Mouse (Mus musculus): ENCODE results near the gene Art3. TPM values are rescaled to one million over a fixed set of nuclear protein-coding genes. Genes with fewer than 3 reads are reported as not detected.
"Not testable (repeated sequence)": the region's sequence is repeated elsewhere in the genome, so short reads cannot be mapped to it uniquely, and the experiment has no call there.

Gene Art3
- polyA plus RNA-seq, 1 experiment from 2014 or later: 2.0 TPM

- H3K4me3 ChIP-seq: not testable (repeated sequence)
- 74% methylated on average over 4 of the region's 4 CpGs for WGBS
Observed at GRCm38 (mm10) chr5:92352716-92353115, 21.1 kb downstream of the Art3 start.

DNA sequence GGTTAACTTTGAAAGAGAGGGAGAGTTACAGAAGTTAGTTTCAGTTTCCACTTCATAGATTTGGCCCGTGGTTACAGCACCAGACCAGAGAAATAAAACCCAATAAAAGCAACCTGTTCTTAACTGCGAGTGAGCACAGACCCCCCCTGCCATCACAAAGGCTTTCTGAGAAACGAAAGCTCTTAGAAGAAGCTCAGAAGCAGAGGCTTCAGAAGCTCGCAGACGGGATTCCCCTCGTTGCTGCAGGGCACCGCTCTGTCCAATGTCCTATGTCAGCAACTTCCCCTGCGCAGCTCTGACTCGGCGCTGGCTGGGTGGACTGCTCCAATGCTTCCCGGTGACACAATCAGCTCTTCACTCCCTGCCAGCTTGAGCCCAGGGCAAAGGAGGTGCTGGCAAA lies 21.9 kb downstream of the Art3 start:
- H3K36me3 ChIP-seq: no peaks in the 10 kb centered on the region
- 55% methylated on average over 11 of the region's 11 CpGs for WGBS
- no peak overlapping the region for H3K4me3 ChIP-seq
- H3K9me3 ChIP-seq (replicated peaks): no peaks in the 10 kb centered on the region
- H3K27ac ChIP-seq: no peak overlapping the region
- H3K4me1 ChIP-seq: peaks cover 4% of the 10 kb centered on the region
- DNase-seq (ENCODE audit: low spot score): no peak
- peaks cover 2% of the 10 kb centered on the region; the same call in 1 of the 2 replicates for H3K27me3 ChIP-seq (ENCODE audit: low read depth, poor library complexity, severe bottlenecking)

More at GRCm38 (mm10) chr5:92352716-92353115, 21.1 kb downstream of the Art3 start:
- not testable (repeated sequence) for H3K4me1 ChIP-seq; H3K36me3 ChIP-seq; DNase-seq (ENCODE audit: low spot score); H3K9me3 ChIP-seq (replicated peaks); H3K27ac ChIP-seq
- H3K27me3 ChIP-seq (ENCODE audit: low read depth, poor library complexity, severe bottlenecking): peaks cover 10% of the 10 kb centered on the region

GRCm38 (mm10) chr5:92358033-92358432 lies 26.4 kb downstream of the Art3 start:
- H3K4me3 ChIP-seq: no peak overlapping the region

DNA sequence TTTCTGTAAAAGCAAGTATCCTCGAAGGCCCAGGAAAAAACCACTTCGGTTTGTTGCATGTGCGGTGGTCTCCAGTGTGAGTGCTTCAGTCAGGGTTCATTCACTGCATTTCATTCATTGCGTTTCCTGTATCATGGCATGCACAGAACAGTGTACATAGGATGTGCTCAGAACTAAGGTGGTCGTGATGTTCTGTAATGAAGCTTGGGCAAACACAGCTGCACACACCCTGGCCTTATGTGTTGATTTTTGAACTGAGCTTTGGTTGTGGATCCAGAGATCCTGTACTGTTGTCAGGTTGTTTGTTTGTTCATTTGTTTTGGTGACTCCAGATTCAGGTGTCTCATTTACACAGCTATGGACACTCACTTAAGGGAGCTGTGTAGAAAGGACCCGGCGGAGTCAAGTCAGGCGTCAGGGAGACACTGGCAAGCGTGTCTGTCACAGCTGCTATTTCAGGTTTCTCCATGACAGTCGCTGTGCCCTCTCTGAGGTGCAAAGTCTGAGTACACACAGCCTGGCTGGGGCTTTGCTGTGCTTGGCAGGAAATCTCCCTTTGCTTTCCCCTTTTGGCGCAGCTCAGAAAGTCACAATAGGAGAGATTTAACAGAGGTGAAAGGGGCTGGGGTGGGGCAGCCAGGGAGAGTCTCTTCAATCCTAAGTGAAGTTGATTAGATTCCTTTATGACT lies 27.3 kb downstream of the Art3 start:
- Histone ChIP-seq H3K27ac (no peak overlapping the region), H3K4me3 (no peak overlapping the region), H3K27me3 (ENCODE audit: low read depth, poor library complexity, severe bottlenecking) (no peaks in the 10 kb centered on the region), H3K4me1 (peaks cover 3% of the 10 kb centered on the region; the same call in 1 of the 2 replicates), H3K9me3 (replicated peaks) (no peaks in the 10 kb centered on the region), H3K36me3 (no peaks in the 10 kb centered on the region)
- WGBS: 83% methylated on average over 11 of the region's 11 CpGs
- no peak for DNase-seq (ENCODE audit: low spot score)

More at GRCm38 (mm10) chr5:92358033-92358432, 26.4 kb downstream of the Art3 start:
- Histone ChIP-seq H3K4me1 (peaks cover under 1% of the 10 kb centered on the region; the same call in 1 of the 2 replicates), H3K36me3 (no peaks in the 10 kb centered on the region), H3K27me3 (ENCODE audit: low read depth, poor library complexity, severe bottlenecking) (no peaks in the 10 kb centered on the region), H3K27ac (no peak overlapping the region), H3K9me3 (replicated peaks) (no peaks in the 10 kb centered on the region)
- WGBS: 41% methylated on average over 12 of the region's 12 CpGs
- DNase-seq (ENCODE audit: low spot score): no peak

GRCm38 (mm10) chr5:92363179-92363578 lies 31.6 kb downstream of the Art3 start:
- H3K4me3 ChIP-seq: no peak overlapping the region
- DNase-seq (ENCODE audit: low spot score): no peak
- no peak overlapping the region for H3K27ac ChIP-seq
- peaks cover 3% of the 10 kb centered on the region; the same call in 1 of the 2 replicates for H3K4me1 ChIP-seq
- no peaks in the 10 kb centered on the region for H3K36me3 ChIP-seq
- WGBS: 10% methylated on average over 4 of the region's 4 CpGs
- H3K9me3 ChIP-seq (replicated peaks): no peaks in the 10 kb centered on the region
- H3K27me3 ChIP-seq (ENCODE audit: low read depth, poor library complexity, severe bottlenecking): no peaks in the 10 kb centered on the region

DNA sequence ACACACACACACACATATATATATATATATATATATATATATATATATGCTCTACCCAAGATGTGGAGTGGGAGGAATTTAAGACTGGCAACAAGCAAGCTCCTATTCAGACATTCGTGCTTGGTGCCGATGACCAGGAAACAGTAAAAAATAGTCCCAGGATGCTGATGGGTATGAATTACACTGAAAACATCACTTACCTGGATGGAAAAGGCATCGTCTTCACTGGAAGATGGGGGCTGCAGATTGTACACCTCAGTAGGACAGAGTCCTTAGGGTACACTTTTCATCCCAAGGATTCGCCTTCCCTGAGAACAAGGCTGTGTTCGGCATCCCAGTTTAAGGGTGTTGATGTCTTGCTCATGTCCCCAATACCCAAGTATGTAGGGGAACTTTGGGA lies 32.4 kb downstream of the Art3 start:
- DNase-seq (ENCODE audit: low spot score): no peak
- Histone ChIP-seq H3K4me1 (peaks cover 3% of the 10 kb centered on the region; the same call in 1 of the 2 replicates), H3K27ac (no peak overlapping the region), H3K27me3 (ENCODE audit: low read depth, poor library complexity, severe bottlenecking) (no peaks in the 10 kb centered on the region), H3K9me3 (replicated peaks) (no peaks in the 10 kb centered on the region), H3K4me3 (no peak overlapping the region), H3K36me3 (no peaks in the 10 kb centered on the region)
- 88% methylated on average over 5 of the region's 5 CpGs for WGBS

- no peak for DNase-seq (ENCODE audit: low spot score)
- WGBS: 79% methylated on average over 11 of the region's 11 CpGs
- no peaks in the 10 kb centered on the region for H3K27me3 ChIP-seq (ENCODE audit: low read depth, poor library complexity, severe bottlenecking)
- no peaks in the 10 kb centered on the region for H3K9me3 ChIP-seq (replicated peaks)
- H3K27ac ChIP-seq: no peak overlapping the region
- no peak overlapping the region for H3K4me3 ChIP-seq
- H3K36me3 ChIP-seq: no peaks in the 10 kb centered on the region
- H3K4me1 ChIP-seq: peaks cover 7% of the 10 kb centered on the region; the same call in 1 of the 2 replicates
Observed at GRCm38 (mm10) chr5:92365146-92365705, 33.6 kb downstream of the Art3 start.

- H3K4me1 ChIP-seq: peaks cover 14% of the 10 kb centered on the region; the same call in 1 of the 2 replicates
- DNase-seq (ENCODE audit: low spot score): no peak
- H3K4me3 ChIP-seq: no peak overlapping the region
- no peaks in the 10 kb centered on the region for H3K9me3 ChIP-seq (replicated peaks)
- H3K36me3 ChIP-seq: no peaks in the 10 kb centered on the region
- no peaks in the 10 kb centered on the region for H3K27me3 ChIP-seq (ENCODE audit: low read depth, poor library complexity, severe bottlenecking)
- H3K27ac ChIP-seq: no peak overlapping the region
- 74% methylated on average over 6 of the region's 6 CpGs for WGBS
Observed at GRCm38 (mm10) chr5:92366565-92366964, 34.9 kb downstream of the Art3 start.

DNA sequence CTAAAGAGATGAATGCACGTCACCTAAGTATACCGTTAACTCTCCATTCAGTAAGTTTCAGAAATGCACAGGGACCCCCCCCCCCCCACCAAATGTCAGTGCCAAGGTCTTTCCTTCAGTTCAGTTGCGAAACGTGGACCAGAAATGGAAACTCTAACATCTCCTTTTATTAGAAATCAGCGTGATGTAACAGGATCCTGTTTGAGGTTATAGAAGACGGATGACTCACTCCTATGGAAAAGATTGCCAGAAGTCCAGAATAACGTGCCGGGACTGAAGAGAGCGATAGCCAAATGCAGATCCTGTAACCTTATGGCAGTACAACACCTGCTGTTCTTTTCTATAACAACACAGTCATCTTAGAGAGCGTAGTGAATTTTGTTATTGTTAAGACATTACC lies 36.8 kb downstream of the Art3 start:
- no peak for DNase-seq (ENCODE audit: low spot score)

DNA sequence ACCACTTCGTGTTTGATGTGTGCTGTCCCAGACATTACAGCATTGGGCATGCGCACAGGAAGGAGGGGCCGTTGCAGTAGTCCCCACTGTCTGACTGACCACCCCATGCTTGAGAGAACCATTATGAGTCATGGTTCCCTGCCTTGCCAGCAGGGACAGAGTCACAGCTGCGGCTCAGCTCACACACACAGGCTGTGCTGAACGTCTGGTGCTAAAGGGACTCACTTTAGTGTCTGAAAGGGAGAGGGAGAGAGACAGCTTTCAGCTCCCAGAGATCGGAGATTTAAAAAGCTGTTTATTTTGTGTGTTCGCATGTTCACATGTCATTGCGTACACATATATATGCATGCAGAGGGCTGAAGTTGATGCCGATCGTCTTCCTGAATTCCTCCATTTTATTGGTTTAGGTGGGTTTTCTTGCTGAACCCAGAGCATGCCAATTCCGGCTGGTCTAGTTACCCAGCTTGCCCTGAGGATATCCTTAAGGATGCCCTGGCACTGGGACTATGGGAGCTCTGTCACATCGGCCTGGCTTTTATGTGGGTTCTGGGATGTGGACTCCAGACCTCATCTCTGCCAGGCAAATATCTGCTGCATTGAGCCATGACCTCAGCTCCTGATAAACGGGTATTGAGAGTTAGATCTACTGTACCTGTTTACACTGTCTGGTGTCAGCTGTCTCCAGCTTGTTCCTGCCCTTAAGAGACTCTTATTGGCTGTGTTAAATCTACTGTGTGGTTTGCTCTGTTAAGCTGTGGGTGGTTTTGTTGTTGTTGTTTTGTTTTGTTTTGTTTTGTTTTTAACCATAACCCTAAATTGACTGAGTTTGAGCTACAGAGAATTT lies 37.7 kb downstream of the Art3 start:
- H3K9me3 ChIP-seq (replicated peaks): no peaks in the 10 kb centered on the region
- H3K4me1 ChIP-seq: 0 out of 2 replicates have a peak, but pooled peaks cover 12% of the 10 kb centered on the region
- H3K4me3 ChIP-seq: no peak overlapping the region
- no peak overlapping the region for H3K27ac ChIP-seq
- WGBS: 79% methylated on average over 13 of the region's 13 CpGs
- no peaks in the 10 kb centered on the region for H3K36me3 ChIP-seq
- no peaks in the 10 kb centered on the region for H3K27me3 ChIP-seq (ENCODE audit: low read depth, poor library complexity, severe bottlenecking)
- DNase-seq (ENCODE audit: low spot score): no peak

More for the DNA sequence above, 36.8 kb downstream of the Art3 start:
- 90% methylated on average over 10 of the region's 10 CpGs for WGBS
- 0 out of 2 replicates have a peak, but pooled peaks cover 12% of the 10 kb centered on the region for H3K4me1 ChIP-seq
- H3K4me3 ChIP-seq: no peak overlapping the region
- H3K27ac ChIP-seq: no peak overlapping the region
- no peaks in the 10 kb centered on the region for H3K9me3 ChIP-seq (replicated peaks)
- no peaks in the 10 kb centered on the region for H3K27me3 ChIP-seq (ENCODE audit: low read depth, poor library complexity, severe bottlenecking)
- H3K36me3 ChIP-seq: no peaks in the 10 kb centered on the region

GRCm38 (mm10) chr5:92370392-92370791 lies 38.8 kb downstream of the Art3 start:
- DNase-seq (ENCODE audit: low spot score): no peak
- Histone ChIP-seq H3K27me3 (ENCODE audit: low read depth, poor library complexity, severe bottlenecking) (no peaks in the 10 kb centered on the region), H3K36me3 (no peaks in the 10 kb centered on the region), H3K27ac (no peak overlapping the region), H3K4me3 (no peak overlapping the region), H3K4me1 (0 out of 2 replicates have a peak, but pooled peaks cover 12% of the 10 kb centered on the region), H3K9me3 (replicated peaks) (no peaks in the 10 kb centered on the region)
- 85% methylated on average over 6 of the region's 6 CpGs for WGBS

DNA sequence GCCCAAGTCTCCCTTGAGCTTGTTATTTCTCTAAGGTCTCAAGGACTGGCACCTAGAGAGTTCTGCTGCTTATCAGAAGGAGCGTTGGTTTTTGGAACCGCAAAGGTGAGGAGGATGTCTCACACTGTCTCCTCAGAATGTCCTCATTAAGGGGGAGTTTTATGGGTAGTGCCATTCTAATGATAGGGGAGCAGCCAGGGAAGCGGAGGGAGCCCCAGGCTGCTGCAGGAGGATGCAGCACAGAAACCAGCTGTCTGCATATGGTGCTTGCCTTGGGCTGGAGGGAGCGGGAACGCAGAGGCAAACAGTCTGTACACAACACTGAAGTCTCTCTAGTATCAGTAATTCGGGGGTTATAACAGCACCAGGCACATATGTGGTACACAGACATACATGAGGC lies 39.3 kb downstream of the Art3 start:
- no peak for DNase-seq (ENCODE audit: low spot score)
- Histone ChIP-seq H3K27ac (no peak overlapping the region), H3K4me1 (0 out of 2 replicates have a peak, but pooled peaks cover 12% of the 10 kb centered on the region), H3K27me3 (ENCODE audit: low read depth, poor library complexity, severe bottlenecking) (no peaks in the 10 kb centered on the region), H3K36me3 (no peaks in the 10 kb centered on the region), H3K4me3 (no peak overlapping the region), H3K9me3 (replicated peaks) (no peaks in the 10 kb centered on the region)
- 79% methylated on average over 6 of the region's 6 CpGs for WGBS
